Mouse (Mus musculus) CD4-positive naive resting alpha-beta T cell, adult 57 days (primary cell): Measurements from ENCODE around the gene Triml2. TPM values are rescaled to one million over a fixed set of nuclear protein-coding genes. Genes with fewer than 3 reads are reported as not detected.

ENCODE experiments used
- total RNA-seq: library from RNA; stranded (reverse); gene quantifications from one replicate; pipeline ENCODE4 v1.2.4, GENCODE M21; 2023

Gene Triml2
- total RNA-seq = not detected

GRCm38 (mm10) chr8:43180054-43180690, at the start of gene Triml2:
Gene Triml2, plus strand, starts transcription at chr8:43180541.

GRCm38 (mm10) chr8:43141386-43141785, 39.0 kb upstream of the Triml2 start, which contains the start of gene Triml1:
Gene Triml1, minus strand, starts transcription at chr8:43141486.

Other genes with a start within 250 kb of the Triml2 start
- not detected for gene Triml1, start 39.1 kb upstream of the Triml2 start, total RNA-seq
- not detected for gene Zfp42, start 126.4 kb downstream of the Triml2 start, total RNA-seq